Mouse (Mus musculus) T-cell, adult 2 months (primary cell): ENCODE data around the gene Tmem207.

Source experiments
- DNase-seq: peaks from one replicate; pipeline ENCODE4 v3.0.0; 2022; ENCODE audit warnings: low spot score

The Tmem207 gene

DNA sequence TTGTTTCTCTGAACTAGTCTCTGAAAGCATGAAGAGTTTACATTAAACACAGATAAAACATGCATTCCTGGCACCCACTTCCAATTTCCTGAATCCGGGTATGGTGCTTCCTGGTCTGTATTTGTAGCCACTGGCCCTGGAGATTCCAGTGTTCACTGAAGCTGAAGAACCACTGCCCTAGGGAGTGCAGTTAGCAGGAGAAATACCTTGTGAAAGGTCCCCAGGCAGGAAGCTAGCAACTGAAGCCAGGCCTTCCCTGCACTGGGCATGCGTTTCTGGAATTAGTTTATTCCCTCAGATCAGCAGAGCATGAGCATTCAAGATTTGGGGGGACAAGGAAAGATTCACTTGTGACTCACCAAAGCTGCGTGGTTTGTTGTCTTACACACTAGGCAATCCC is 72.4 kb downstream of the Tmem207 start:
- no peak for DNase-seq
